13 mouse cellular contexts compared by ENCODE assay signal in the genomic region with DNA sequence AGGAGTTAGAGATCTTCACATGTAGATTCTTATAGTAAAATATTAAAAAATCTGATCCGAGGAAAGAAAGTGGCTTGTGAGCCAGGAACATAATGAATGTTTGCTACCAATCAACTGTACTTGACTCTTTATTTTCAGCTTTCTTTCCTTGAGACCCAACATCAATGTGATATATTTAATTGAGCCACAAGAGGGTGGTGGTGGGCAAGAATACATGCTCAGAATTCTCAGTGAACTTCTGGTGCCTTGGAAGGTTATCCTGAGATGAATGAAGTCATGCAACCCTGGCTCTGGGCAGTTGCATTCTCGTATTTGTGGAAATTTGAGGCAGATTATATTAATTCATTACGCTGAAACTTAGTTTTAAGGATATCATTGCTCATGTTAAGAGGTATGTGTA. TPM values are rescaled to one million over a fixed set of nuclear protein-coding genes. Genes with fewer than 3 reads are reported as not detected.
DNase-seq lines count a peak whose midpoint lies in the region; ATAC-seq and TF ChIP-seq lines count a peak whose summit lies in the region.
"Had no signal": no experiment of that assay in that cellular context is flagged by ENCODE, and none has a peak within 500 bp of the region (broad histone marks: within the 10 kb centered on the region; RNA-seq: fewer than 3 reads in every experiment).

No protein-coding gene starts in this region.

- no peaks in the 10 kb centered on the region for H3K36me3 ChIP-seq in lung, embryonic 14.5 days (ENCODE audit: insufficient read depth)

- TF ChIP-seq POLR2A in lung, adult 2 months (IDR thresholded peaks at IDR 0.05; ENCODE audit: borderline replicate concordance, extremely low read depth, low read depth, low read length): no peak

- no peak overlapping the region for H3K9ac ChIP-seq in lung, embryonic 14.5 days

- H3K27ac ChIP-seq in lung, embryonic 14.5 days (ENCODE audit: low read depth): no peak overlapping the region
- H3K27ac ChIP-seq: macrophage had no signal

- no peaks in the 10 kb centered on the region for H3K9me3 ChIP-seq in lung, embryonic 14.5 days (ENCODE audit: low read depth, low read length)

- H3K4me1 ChIP-seq in lung, embryonic 14.5 days (ENCODE audit: insufficient read depth): no peaks in the 10 kb centered on the region
- H3K4me1 ChIP-seq in lung, adult 2 months (ENCODE audit: control insufficient read depth, insufficient read depth, low read length): no peaks in the 10 kb centered on the region

- no peak for ATAC-seq in lung, embryonic 14.5 days (ENCODE audit: insufficient read depth)
- ATAC-seq in monocyte, adult 5-6 weeks (replicated peaks; ENCODE audit: insufficient number of reproducible peaks, low FRiP score, low TSS enrichment, poor library complexity, severe bottlenecking): peak; percentile 52; the same call in 1 of the 2 replicates

- 34% methylated on average over 3 of the region's 3 CpGs for WGBS in lung, embryonic 14.5 days
- 37% methylated on average over 3 of the region's 3 CpGs for WGBS in lung, adult 2 months

- H3K27me3 ChIP-seq in lung, embryonic 14.5 days (ENCODE audit: insufficient read depth, low read length): no peaks in the 10 kb centered on the region

- H3K4me2 ChIP-seq in lung, embryonic 14.5 days: no peak overlapping the region

- TF ChIP-seq CTCF in lung, embryonic 14.5 days (IDR thresholded peaks at IDR 0.05; ENCODE audit: low read depth): peak; percentile 55
- no peak for TF ChIP-seq CTCF in lung, adult 2 months (IDR thresholded peaks at IDR 0.05; ENCODE audit: insufficient read depth, low read length)

- peak; percentile 17 for DNase-seq in heart, adult 11 months
- no peak for DNase-seq in heart, adult 8-10 months (ENCODE audit: low spot score)
- DNase-seq in lung, embryonic 14.5 days: peak; percentile 17
- no peak for DNase-seq in lung, adult 2 months
- peak; percentile 14 for DNase-seq in ES-CJ7 (ENCODE audit: low read depth, low spot score)
- no peak for DNase-seq in spleen, adult 12 weeks (ENCODE audit: low spot score)
- DNase-seq in urinary bladder, adult 2 months (ENCODE audit: low spot score): no peak

- no peak overlapping the region for H3K4me3 ChIP-seq in lung, embryonic 14.5 days (ENCODE audit: low read depth, low read length)
- H3K4me3 ChIP-seq in lung, adult 2 months (replicated peaks; ENCODE audit: extremely low read depth, low read depth, low read length): no peak overlapping the region

RNA-seq across cellular contexts. Expression of a gene that starts 15.9 kb away (rescaled TPM):
- 1 to 10 TPM in 2 of 4 experiments, under 1 TPM in 2; 0.59 to 1.9 (median 1.2) TPM for total RNA-seq in heart, adult 8-10 months (2022)
- 3.0 and 5.0 TPM in 2 replicates for polyA plus RNA-seq in lung, embryonic 14.5 days (2014; fragmentation: Nextera tagmentation; extraction: Ambion mirVana)
- 1.4 and 1.5 TPM in 2 replicates for polyA plus RNA-seq in lung, adult 2 months (2012; rRNA removed)
- total RNA-seq in monocyte, adult 5-6 weeks (2017): 2.2 to 2.4 TPM (median 2.4 TPM) in 3 replicates
- 11.5 and 16.8 TPM in 2 replicates for polyA plus RNA-seq in urinary bladder, adult 2 months (2012; rRNA removed)

RNA-seq across cellular contexts. Expression of a gene that starts 23.4 kb away (rescaled TPM):
- total RNA-seq in heart, adult 8-10 months (2022): 1 to 10 TPM; 1.5 to 5.5 (median 2.8) TPM
- 3.5 and 5.1 TPM in 2 replicates for polyA plus RNA-seq in lung, embryonic 14.5 days (2014; fragmentation: Nextera tagmentation; extraction: Ambion mirVana)
- polyA plus RNA-seq in lung, adult 2 months (2012; rRNA removed): 0.44 and 0.99 TPM in 2 replicates
- total RNA-seq in monocyte, adult 5-6 weeks (2017): 8.1 to 35.7 TPM (median 9.7 TPM) in 3 replicates
- polyA plus RNA-seq in urinary bladder, adult 2 months (2012; rRNA removed): 3.4 and 3.8 TPM in 2 replicates

RNA-seq across cellular contexts. Expression of a gene that starts 37.6 kb away (rescaled TPM):
- total RNA-seq in heart, adult 8-10 months (2022): under 1 TPM in 3 of 4 experiments, not detected in 1; 0.12 to 0.20 (median 0.13) TPM
- 0.05 TPM in 1 of 2 replicates, not detected in the other for polyA plus RNA-seq in lung, embryonic 14.5 days (2014; fragmentation: Nextera tagmentation; extraction: Ambion mirVana)
- 0.16 and 0.19 TPM in 2 replicates for polyA plus RNA-seq in lung, adult 2 months (2012; rRNA removed)
- 0.29 to 0.64 TPM in 2 of 3 replicates, not detected in the other for total RNA-seq in monocyte, adult 5-6 weeks (2017)
- polyA plus RNA-seq in urinary bladder, adult 2 months (2012; rRNA removed): 1.6 and 2.0 TPM in 2 replicates
- total RNA-seq: left cerebral cortex, postnatal 10 days had no signal
- polyA plus RNA-seq: stomach, embryonic 14.5 days had no signal

RNA-seq across cellular contexts. Expression of a gene that starts 52.7 kb away (rescaled TPM):
- total RNA-seq in heart, adult 8-10 months (2022): under 1 TPM in 1 of 4 experiments, not detected in 3; 0.34 TPM
- polyA plus RNA-seq in lung, embryonic 14.5 days (2014; fragmentation: Nextera tagmentation; extraction: Ambion mirVana): 0.63 and 1.5 TPM in 2 replicates
- polyA plus RNA-seq in lung, adult 2 months (2012; rRNA removed): 0.62 and 2.9 TPM in 2 replicates
- total RNA-seq in monocyte, adult 5-6 weeks (2017): 52.0 to 109 TPM (median 89.6 TPM) in 3 replicates
- 1.5 and 2.5 TPM in 2 replicates for polyA plus RNA-seq in urinary bladder, adult 2 months (2012; rRNA removed)
- total RNA-seq: left cerebral cortex, postnatal 10 days had no signal
- polyA plus RNA-seq: embryonic facial prominence, embryonic 11.5 days; hindbrain, embryonic 11.5 days had no signal

Comparison
In these comparisons a context has a peak if more than half of its experiments do, and no peak if none do; other contexts are left out.
1. DNase-seq: peak in heart, adult 11 months (single experiment), lung, embryonic 14.5 days (single experiment) and ES-CJ7 (single experiment); none in heart, adult 8-10 months (single experiment), lung, adult 2 months (single experiment), spleen, adult 12 weeks (single experiment) and urinary bladder, adult 2 months (single experiment).